Mouse (Mus musculus): ENCODE data around the gene Foxn3. TPM values are rescaled to one million over a fixed set of nuclear protein-coding genes. Genes with fewer than 3 reads are reported as not detected.
A peak's percentile ranks its signal among the peaks of the same experiment; 100 is the strongest.

The Foxn3 gene
- total and polyA plus RNA-seq, 2 experiments = 21.1 to 27.3 TPM

DNA sequence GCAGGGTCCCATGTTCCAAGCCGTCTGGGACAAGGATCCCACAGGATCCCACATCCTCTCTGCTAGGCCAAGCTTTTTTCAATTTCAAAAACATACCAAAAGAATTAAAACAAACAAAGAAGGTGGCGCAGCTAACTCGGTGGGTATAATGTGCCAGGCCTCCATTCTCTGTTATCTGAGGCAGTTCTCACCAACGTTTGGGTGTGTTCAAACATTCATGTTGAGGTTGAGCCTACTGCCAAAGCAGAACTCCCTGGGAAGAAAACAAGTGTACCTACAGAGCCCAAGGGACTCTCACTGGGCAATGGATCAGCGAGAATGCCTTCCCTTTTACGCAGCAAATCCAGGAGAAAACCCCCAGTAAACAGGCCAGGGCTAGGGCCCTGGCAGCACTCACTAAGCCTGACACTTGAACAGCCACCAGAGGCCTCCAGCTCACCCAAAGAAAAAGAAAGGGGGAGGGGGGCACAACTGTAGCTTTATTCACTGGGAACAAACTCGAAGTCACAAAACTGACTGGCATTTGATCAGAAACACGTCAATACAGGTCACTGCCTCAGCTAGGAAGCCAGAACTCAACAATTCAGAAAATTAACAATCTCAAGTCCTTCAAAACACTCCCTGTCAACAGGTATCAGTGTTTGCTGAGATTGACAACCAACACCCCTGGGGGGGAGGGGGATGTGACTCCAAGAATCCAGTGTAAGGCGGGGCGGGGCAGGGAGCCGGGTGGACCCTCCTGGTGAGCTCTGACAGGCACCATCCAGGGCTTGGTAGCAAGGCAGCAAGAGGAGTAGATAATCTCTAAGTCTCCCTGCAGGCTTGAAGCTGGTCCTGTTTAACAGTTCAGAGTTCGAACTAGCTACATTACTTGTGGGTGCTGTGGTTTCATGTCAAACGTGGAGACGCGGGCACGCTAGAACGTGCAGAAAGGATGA lies 177.2 kb downstream of the Foxn3 start:
- TF ChIP-seq CTCF (IDR thresholded peaks at IDR 0.05; ENCODE audit: low read depth, low read length) (no peak), POLR2A (IDR thresholded peaks at IDR 0.05; ENCODE audit: extremely low read depth, insufficient read depth, low read length) (no peak)
- peak overlapping the region; percentile 22; the same call in 1 of the 2 replicates for H3K27ac ChIP-seq (replicated peaks; ENCODE audit: insufficient read depth, low read depth, low read length)
- DNase-seq (ENCODE audit: extremely low read depth, low read depth, low spot score) = no peak
- H3K9ac ChIP-seq (ENCODE audit: low read depth, low read length) = 0 out of 2 replicates have a peak overlapping the region, but pooled peaks have one; percentile 17
- peaks cover 60% of the 10 kb centered on the region; the same call in 1 of the 2 replicates for H3K79me2 ChIP-seq (ENCODE audit: control insufficient read depth, insufficient read depth, low read length)
- H3K4me1 ChIP-seq (ENCODE audit: control insufficient read depth, insufficient read depth, low read length) = peaks cover 13% of the 10 kb centered on the region
- 66% methylated on average over 17 of the region's 17 CpGs for WGBS
- H3K27me3 ChIP-seq (ENCODE audit: control insufficient read depth, insufficient read depth, low read length) = no peaks in the 10 kb centered on the region
- H3K36me3 ChIP-seq (ENCODE audit: control insufficient read depth, insufficient read depth, low read length) = peaks cover 29% of the 10 kb centered on the region; the same call in 1 of the 2 replicates
- H3K4me3 ChIP-seq (ENCODE audit: insufficient read depth, low read depth, low read length) = no peak overlapping the region

DNA sequence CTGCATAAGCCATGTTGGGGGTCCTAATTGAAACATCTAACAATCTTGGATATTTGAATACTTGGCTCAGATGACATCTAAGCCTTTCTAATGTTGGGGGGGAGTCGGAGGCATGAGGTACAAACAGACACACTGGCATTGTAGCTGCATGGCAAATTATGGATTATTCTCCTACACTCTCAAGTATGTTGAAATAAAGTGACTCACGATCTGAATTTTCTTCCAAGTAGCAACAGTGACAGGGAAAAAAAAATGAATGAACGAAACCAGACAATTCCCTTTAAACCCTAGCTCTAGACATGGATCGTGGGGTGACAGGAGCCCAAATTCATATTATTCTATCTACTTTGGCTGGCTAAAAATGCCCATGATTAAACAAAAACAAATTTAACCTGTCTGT lies 178.3 kb downstream of the Foxn3 start:
- H3K27ac ChIP-seq (replicated peaks; ENCODE audit: insufficient read depth, low read depth, low read length) = no peak overlapping the region
- no peak for DNase-seq (ENCODE audit: extremely low read depth, low read depth, low spot score)
- H3K9ac ChIP-seq (ENCODE audit: low read depth, low read length) = no peak overlapping the region
- H3K27me3 ChIP-seq (ENCODE audit: control insufficient read depth, insufficient read depth, low read length) = no peaks in the 10 kb centered on the region
- no peak overlapping the region for H3K4me3 ChIP-seq (ENCODE audit: insufficient read depth, low read depth, low read length)
- TF ChIP-seq POLR2A (IDR thresholded peaks at IDR 0.05; ENCODE audit: extremely low read depth, insufficient read depth, low read length) (no peak), CTCF (IDR thresholded peaks at IDR 0.05; ENCODE audit: low read depth, low read length) (no peak)
- peaks cover 11% of the 10 kb centered on the region for H3K4me1 ChIP-seq (ENCODE audit: control insufficient read depth, insufficient read depth, low read length)
- peaks cover 29% of the 10 kb centered on the region; the same call in 1 of the 2 replicates for H3K36me3 ChIP-seq (ENCODE audit: control insufficient read depth, insufficient read depth, low read length)
- 69% methylated on average over 4 of the region's 4 CpGs for WGBS
- H3K79me2 ChIP-seq (ENCODE audit: control insufficient read depth, insufficient read depth, low read length) = peaks cover 68% of the 10 kb centered on the region

DNA sequence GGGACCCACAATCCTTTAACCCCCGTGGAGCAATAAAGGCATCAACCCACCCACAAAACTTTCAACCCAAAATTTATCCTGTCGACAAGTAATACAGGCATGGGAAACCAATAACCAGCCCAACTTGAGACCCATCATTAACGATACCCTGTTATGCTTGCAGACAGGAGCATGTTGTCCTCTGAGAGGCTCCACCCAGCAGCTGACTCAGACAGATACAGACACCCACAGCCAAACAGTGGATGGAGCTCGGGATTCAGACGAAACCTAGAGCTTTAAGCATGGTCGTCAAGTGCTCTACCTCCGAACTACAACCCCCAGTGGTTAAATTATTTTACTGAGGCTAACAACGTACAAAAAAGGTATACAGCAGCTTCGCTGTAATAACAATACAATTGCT lies 182.1 kb downstream of the Foxn3 start:
- no peak for DNase-seq (ENCODE audit: extremely low read depth, low read depth, low spot score)
- no peaks in the 10 kb centered on the region for H3K27me3 ChIP-seq (ENCODE audit: control insufficient read depth, insufficient read depth, low read length)
- peaks cover 18% of the 10 kb centered on the region; the same call in 1 of the 2 replicates for H3K36me3 ChIP-seq (ENCODE audit: control insufficient read depth, insufficient read depth, low read length)
- 93% methylated on average over 9 of the region's 9 CpGs for WGBS
- peaks cover 52% of the 10 kb centered on the region for H3K79me2 ChIP-seq (ENCODE audit: control insufficient read depth, insufficient read depth, low read length)
- no peak overlapping the region for H3K9ac ChIP-seq (ENCODE audit: low read depth, low read length)
- H3K4me3 ChIP-seq (ENCODE audit: insufficient read depth, low read depth, low read length) = no peak overlapping the region
- H3K27ac ChIP-seq (replicated peaks; ENCODE audit: insufficient read depth, low read depth, low read length) = no peak overlapping the region
- H3K4me1 ChIP-seq (ENCODE audit: control insufficient read depth, insufficient read depth, low read length) = peaks cover 9% of the 10 kb centered on the region
- TF ChIP-seq POLR2A (IDR thresholded peaks at IDR 0.05; ENCODE audit: extremely low read depth, insufficient read depth, low read length) = no peak

- H3K27me3 ChIP-seq (ENCODE audit: control insufficient read depth, insufficient read depth, low read length) = no peaks in the 10 kb centered on the region
- DNase-seq (ENCODE audit: extremely low read depth, low read depth, low spot score) = no peak
- TF ChIP-seq CTCF (IDR thresholded peaks at IDR 0.05; ENCODE audit: low read depth, low read length) (no peak), POLR2A (IDR thresholded peaks at IDR 0.05; ENCODE audit: extremely low read depth, insufficient read depth, low read length) (no peak)
- H3K9ac ChIP-seq (ENCODE audit: low read depth, low read length) = no peak overlapping the region
- H3K36me3 ChIP-seq (ENCODE audit: control insufficient read depth, insufficient read depth, low read length) = peaks cover 17% of the 10 kb centered on the region; the same call in 1 of the 2 replicates
- peaks cover 7% of the 10 kb centered on the region for H3K4me1 ChIP-seq (ENCODE audit: control insufficient read depth, insufficient read depth, low read length)
- peaks cover 48% of the 10 kb centered on the region for H3K79me2 ChIP-seq (ENCODE audit: control insufficient read depth, insufficient read depth, low read length)
- no peak overlapping the region for H3K27ac ChIP-seq (replicated peaks; ENCODE audit: insufficient read depth, low read depth, low read length)
- H3K4me3 ChIP-seq (ENCODE audit: insufficient read depth, low read depth, low read length) = no peak overlapping the region
- 83% methylated on average over 4 of the region's 4 CpGs for WGBS
Observed at GRCm38 (mm10) chr12:99380855-99381262, 182.5 kb downstream of the Foxn3 start.

DNA sequence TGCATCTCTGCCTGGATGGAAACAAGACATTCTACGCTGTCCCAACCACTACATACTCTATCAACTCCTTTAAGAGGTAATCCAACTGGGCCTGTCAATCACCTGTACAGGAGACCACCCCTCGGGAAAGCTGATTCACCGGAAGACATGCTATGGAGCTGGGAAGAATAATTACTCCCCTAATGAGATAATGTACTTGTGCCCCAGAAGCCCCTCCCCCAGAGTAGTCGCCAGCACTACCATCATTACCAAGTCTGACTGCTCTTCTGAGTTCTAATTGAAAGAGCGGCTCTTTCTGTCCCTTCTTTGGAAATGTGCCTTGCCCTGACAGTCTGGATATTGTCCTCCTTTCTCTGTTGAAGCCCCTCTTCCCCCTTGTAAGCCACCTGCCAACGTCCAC lies 183.3 kb downstream of the Foxn3 start:
- H3K9ac ChIP-seq (ENCODE audit: low read depth, low read length) = no peak overlapping the region
- H3K27me3 ChIP-seq (ENCODE audit: control insufficient read depth, insufficient read depth, low read length) = no peaks in the 10 kb centered on the region
- H3K27ac ChIP-seq (replicated peaks; ENCODE audit: insufficient read depth, low read depth, low read length) = no peak overlapping the region
- H3K4me3 ChIP-seq (ENCODE audit: insufficient read depth, low read depth, low read length) = no peak overlapping the region
- H3K4me1 ChIP-seq (ENCODE audit: control insufficient read depth, insufficient read depth, low read length) = peaks cover 8% of the 10 kb centered on the region
- 90% methylated on average over 6 of the region's 6 CpGs for WGBS
- H3K36me3 ChIP-seq (ENCODE audit: control insufficient read depth, insufficient read depth, low read length) = peaks cover 16% of the 10 kb centered on the region; the same call in 1 of the 2 replicates
- DNase-seq (ENCODE audit: extremely low read depth, low read depth, low spot score) = no peak
- no peak for TF ChIP-seq POLR2A (IDR thresholded peaks at IDR 0.05; ENCODE audit: extremely low read depth, insufficient read depth, low read length)
- no peak for TF ChIP-seq CTCF (IDR thresholded peaks at IDR 0.05; ENCODE audit: low read depth, low read length)
- peaks cover 42% of the 10 kb centered on the region for H3K79me2 ChIP-seq (ENCODE audit: control insufficient read depth, insufficient read depth, low read length)

DNA sequence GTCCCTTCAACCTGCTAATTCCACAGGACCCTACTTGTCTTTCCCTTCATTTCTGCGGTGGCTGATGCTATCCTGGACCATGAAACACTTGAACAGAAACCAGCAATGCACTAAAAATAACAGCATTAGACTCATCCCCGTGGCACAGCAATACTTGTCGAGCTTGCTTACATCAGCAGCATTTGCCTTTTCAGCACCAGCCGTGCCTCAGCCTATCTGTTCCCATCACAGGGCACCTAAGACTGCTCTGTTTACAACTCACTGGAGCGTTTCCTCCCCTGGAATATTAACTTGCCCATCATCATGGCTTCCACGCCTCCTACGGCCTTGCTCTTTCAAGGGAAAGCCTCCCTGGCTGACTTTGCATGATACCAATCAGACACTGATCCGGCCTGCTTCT lies 185.1 kb downstream of the Foxn3 start:
- peaks cover 31% of the 10 kb centered on the region for H3K79me2 ChIP-seq (ENCODE audit: control insufficient read depth, insufficient read depth, low read length)
- H3K36me3 ChIP-seq (ENCODE audit: control insufficient read depth, insufficient read depth, low read length) = peaks cover 11% of the 10 kb centered on the region; the same call in 1 of the 2 replicates
- H3K4me3 ChIP-seq (ENCODE audit: insufficient read depth, low read depth, low read length) = no peak overlapping the region
- H3K27ac ChIP-seq (replicated peaks; ENCODE audit: insufficient read depth, low read depth, low read length) = no peak overlapping the region
- no peaks in the 10 kb centered on the region for H3K27me3 ChIP-seq (ENCODE audit: control insufficient read depth, insufficient read depth, low read length)
- WGBS = 83% methylated on average over 8 of the region's 8 CpGs
- H3K4me1 ChIP-seq (ENCODE audit: control insufficient read depth, insufficient read depth, low read length) = peaks cover 20% of the 10 kb centered on the region
- no peak overlapping the region for H3K9ac ChIP-seq (ENCODE audit: low read depth, low read length)
- no peak for TF ChIP-seq POLR2A (IDR thresholded peaks at IDR 0.05; ENCODE audit: extremely low read depth, insufficient read depth, low read length)
- TF ChIP-seq CTCF (IDR thresholded peaks at IDR 0.05; ENCODE audit: low read depth, low read length) = no peak
- DNase-seq (ENCODE audit: extremely low read depth, low read depth, low spot score) = no peak

Measured in liver, adult 2 months (tissue).